Mouse (Mus musculus): Measurements from ENCODE around the gene Klk1b8.
"Not testable (repeated sequence)": the region's sequence is repeated elsewhere in the genome, so short reads cannot be mapped to it uniquely, and the experiment has no call there.

Gene Klk1b8

DNA sequence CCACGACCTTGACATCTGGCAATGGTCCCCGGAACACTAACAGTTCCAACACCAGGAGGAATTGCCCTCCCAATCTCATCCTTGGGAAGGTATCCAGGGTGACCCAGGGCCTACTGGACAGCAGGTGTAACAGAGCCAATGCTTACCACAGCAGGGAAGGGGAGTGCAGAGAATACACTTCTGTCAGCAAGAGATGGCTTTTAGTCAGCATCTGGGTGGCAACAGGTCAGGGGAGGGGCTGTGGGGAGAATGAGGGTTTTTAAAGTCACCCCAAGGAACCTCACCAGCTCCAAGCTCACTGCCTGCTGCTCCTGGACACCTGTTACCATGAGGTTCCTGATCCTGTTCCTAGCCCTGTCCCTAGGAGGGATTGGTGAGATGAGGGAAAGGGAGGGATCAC lies at the start of gene Klk1b8:
Klk1b8 (plus strand) TSS at position 301 of the 400 bp plus-strand sequence.
- no peak for DNase-seq (ENCODE audit: low read depth, low spot score)

- DNase-seq (ENCODE audit: low read depth, low spot score), result no peak
Measured at GRCm38 (mm10) chr7:43914821-43915220, 35.6 kb upstream of the Klk1b8 start.

DNA sequence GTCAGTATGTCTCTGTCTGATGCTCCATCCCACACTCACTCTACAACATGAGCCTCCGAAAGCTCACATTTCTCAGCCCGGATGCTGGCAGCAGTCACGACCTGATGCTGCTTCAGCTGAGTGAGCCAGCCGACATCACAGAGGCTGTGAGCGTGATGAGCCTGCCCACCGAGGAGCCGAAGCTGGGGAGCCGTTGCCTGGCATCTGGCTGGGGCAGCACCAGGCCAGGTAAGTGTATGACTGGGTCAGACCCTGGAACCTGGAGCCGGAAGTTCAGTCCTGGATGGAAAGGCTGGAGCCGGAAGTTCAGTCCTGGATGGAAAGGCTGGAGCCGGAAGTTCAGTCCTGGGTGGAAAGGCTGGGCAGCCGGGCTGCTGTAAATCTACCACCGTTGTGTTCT lies 32.0 kb upstream of the Klk1b8 start:
- no peak for DNase-seq (ENCODE audit: low read depth, low spot score)

DNA sequence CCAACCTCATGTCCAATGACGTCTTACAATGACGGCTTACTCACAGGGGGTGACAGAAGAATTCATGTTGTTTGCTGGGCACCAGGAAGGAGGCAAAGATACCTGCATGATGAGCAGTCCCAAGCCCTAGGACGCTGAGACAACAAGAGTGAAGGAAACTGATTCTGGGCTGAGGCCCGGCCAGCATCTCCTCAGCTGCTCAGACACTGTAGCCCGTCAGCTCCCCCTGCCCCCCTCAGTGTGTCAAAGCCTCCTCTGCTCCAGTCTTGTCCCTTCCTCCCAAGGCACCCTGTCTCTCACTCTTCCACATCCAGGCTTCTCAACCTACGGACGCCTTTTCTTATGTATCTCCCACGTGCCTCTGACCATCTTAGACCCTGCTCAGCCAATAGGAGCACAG lies 31.6 kb upstream of the Klk1b8 start:
- DNase-seq (ENCODE audit: low read depth, low spot score), result no peak

- peak; percentile 66 for DNase-seq (ENCODE audit: low read depth, low spot score)
Measured at GRCm38 (mm10) chr7:43919559-43920451, 30.7 kb upstream of the Klk1b8 start.

GRCm38 (mm10) chr7:43920582-43920981 lies 29.9 kb upstream of the Klk1b8 start:
- no peak for DNase-seq (ENCODE audit: low read depth, low spot score)

DNA sequence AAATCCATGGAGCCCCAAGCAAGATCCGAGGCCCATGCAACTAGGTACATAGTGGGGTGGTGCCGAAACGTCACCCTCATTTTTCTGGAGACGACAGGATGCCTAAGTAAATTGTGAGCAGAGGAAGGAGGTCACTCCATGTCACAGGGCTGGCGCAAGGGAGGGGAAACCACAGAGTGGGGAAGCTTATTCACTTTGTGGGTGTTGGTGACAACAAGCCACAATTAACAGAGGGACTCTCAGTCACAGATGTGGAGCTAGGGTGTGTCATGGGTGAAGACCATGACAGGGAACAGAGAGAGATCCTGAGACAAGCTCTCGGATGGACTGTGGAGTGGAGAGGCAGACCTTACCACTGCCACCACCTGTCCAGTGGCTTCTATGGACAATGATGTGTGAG lies 29.4 kb upstream of the Klk1b8 start:
- no peak for DNase-seq (ENCODE audit: low read depth, low spot score)

GRCm38 (mm10) chr7:43921941-43922340 lies 28.5 kb upstream of the Klk1b8 start:
- DNase-seq (ENCODE audit: low read depth, low spot score), result no peak

- no peak for DNase-seq (ENCODE audit: low read depth, low spot score)
Measured at GRCm38 (mm10) chr7:43925985-43926384, 24.5 kb upstream of the Klk1b8 start.

- no peak for DNase-seq (ENCODE audit: low read depth, low spot score)
Measured at GRCm38 (mm10) chr7:43928521-43928920, 21.9 kb upstream of the Klk1b8 start.

- no peak for DNase-seq (ENCODE audit: low read depth, low spot score)
Measured at GRCm38 (mm10) chr7:43932337-43932736, 18.1 kb upstream of the Klk1b8 start.

GRCm38 (mm10) chr7:43933440-43933839 lies 17.0 kb upstream of the Klk1b8 start, which contains the start of gene Klk15:
Gene Klk15, plus strand, starts transcription at chr7:43933740.
- DNase-seq (ENCODE audit: low read depth, low spot score), result no peak

DNA sequence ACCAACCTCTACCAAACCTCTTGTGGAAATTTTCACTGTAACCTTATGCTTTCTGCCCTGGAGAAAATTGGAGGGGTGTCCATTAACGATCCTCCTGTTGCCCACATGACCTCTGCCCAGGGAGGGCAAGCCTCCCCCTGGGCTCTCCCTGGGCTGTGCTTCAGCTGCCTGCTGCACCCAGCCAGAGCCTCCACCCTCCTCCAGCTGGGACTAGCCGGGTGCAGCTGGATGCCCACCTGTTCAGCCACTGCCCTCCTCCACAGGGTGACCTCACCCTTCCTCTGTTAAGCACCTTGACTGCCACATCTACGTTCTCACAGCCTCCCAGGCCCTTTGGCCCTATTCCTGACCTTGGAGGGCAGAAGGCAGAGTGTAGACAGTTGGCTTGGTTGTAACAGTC lies 15.7 kb upstream of the Klk1b8 start:
- DNase-seq (ENCODE audit: low read depth, low spot score), result no peak

GRCm38 (mm10) chr7:43936551-43936950 lies 13.9 kb upstream of the Klk1b8 start:
- no peak for DNase-seq (ENCODE audit: low read depth, low spot score)

- DNase-seq (ENCODE audit: low read depth, low spot score), result not testable (repeated sequence)
Measured at GRCm38 (mm10) chr7:43942293-43942692, 8.2 kb upstream of the Klk1b8 start.

DNA sequence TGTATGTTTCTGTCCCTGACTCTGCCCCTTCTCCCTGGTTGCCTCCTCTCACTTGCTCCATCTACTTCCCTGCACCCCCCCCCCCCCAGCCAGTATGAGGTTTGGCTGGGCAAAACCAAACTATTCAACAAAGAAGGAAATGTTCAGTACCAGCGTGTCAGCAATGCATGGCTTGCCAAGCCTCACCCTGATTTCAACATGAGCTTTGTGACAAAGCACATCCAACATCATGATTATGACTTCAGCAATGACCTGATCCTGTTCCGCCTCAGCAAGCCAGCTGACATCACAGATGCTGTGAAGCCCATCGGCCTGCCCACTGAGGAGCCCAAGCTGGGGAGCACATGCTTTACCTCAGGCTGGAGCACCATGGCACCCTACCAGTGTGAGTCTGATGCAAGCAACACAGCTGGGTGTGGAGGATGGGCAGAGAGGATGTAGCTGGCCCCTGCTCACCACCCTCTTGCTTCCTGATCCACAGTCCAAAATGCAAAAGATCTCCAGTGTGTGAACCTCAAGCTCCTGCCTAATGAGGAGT lies 5.7 kb upstream of the Klk1b8 start:
- DNase-seq (ENCODE audit: low read depth, low spot score), result no peak

DNA sequence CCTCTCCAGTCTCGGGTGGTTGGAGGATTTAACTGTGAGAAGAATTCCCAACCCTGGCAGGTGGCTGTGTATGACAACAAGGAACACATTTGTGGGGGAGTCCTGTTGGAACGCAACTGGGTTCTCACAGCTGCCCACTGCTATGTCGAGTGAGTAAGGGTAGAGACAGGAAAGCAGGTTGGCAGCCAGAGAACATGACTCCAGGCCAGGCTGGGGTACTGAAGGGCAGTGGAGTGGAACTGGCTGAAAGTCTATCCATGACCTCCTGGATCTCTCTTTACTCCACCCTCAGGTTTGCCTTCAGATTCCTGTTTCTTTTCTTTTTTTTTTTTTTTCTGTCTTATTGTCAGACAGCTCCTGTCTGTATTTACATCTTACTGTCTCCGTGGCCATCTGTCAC lies 2.2 kb downstream of the Klk1b8 start:
- no peak for DNase-seq (ENCODE audit: low read depth, low spot score)

DNA sequence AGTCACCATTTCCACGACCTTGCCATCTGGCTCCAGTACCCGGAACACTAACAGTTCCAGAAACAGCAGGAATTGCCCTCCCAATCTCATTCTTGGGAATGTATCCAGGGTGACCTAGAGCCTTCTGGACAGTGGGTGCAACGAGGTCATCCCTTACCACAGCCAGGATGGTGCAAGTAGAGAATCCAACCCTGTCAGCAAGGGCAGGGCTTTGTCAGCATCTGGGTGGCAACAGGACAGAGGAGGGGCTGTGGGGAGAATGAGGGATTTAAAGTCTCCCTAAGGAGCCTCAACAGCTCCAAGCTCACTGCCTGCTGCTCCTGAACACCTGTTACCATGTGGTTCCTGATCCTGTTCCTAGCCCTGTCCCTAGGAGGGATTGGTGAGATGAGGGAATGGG lies 16.0 kb downstream of the Klk1b8 start, which contains the start of gene Klk1b1:
Klk1b1 (plus strand) TSS at position 301 of the 400 bp plus-strand sequence.
- no peak for DNase-seq (ENCODE audit: low read depth, low spot score)

GRCm38 (mm10) chr7:43967058-43967457 lies 16.6 kb downstream of the Klk1b8 start:
- DNase-seq (ENCODE audit: low read depth, low spot score), result no peak

GRCm38 (mm10) chr7:43967612-43968011 lies 17.1 kb downstream of the Klk1b8 start:
- no peak for DNase-seq (ENCODE audit: low read depth, low spot score)

DNA sequence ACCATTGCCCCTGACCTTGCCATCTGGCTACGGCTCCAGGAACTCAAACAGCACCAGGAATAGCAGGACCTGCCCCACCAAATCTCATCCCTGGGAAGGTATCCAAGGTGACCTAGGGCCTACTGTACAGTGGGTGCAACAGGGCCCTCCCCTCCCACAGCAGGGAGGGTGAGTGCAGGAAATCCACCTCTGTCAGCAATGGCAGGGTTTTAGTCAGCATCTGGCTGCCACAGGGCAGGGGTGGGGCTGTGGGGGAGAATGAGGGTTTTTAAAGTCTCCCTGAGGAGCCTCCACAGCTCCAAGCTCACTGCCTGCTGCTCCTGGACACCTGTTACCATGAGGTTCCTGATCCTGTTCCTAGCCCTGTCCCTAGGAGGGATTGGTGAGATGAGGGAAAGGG lies 25.3 kb downstream of the Klk1b8 start, which contains the start of gene Klk1b9:
Klk1b9 (plus strand) TSS at position 301 of the 400 bp plus-strand sequence.
- DNase-seq (ENCODE audit: low read depth, low spot score), result not testable (repeated sequence)

DNA sequence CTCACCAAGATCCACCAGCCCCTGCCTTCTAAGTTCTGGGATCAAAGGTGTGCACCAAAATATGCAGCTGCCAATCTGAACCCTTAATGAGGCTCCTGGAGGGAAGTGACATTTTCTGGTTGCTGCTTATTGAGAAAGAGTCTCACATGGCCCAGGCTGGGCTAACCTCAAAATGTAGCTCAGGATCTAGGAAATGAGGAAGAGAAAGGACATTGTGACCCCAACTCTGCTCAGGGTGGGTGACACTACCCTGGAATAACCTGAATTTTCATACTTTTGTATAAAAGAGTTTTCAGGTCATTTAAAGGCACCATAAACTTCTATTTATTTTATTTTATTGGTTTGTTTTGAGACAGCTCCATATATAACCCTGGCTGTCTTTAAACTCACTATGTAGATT lies 35.2 kb downstream of the Klk1b8 start:
- no peak for DNase-seq (ENCODE audit: low read depth, low spot score)

DNA sequence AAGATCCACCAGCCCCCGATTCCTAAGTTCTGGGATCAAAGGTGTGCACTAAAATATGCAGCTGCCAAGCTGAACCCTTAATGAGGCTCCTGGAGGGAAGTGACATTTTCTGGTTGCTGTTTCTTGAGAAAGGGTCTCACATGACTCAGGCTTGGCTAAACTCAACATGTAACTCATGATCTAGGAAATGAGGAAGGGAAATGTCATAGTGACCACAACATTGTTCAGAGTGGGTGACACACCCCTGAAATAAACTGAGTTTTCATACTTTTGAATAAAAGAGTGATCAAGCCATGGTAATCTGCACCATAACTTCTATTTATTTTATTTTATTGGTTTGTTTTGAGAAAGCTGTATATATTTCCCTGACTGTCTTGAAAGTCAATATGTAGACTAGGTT lies 44.4 kb downstream of the Klk1b8 start:
- DNase-seq (ENCODE audit: low read depth, low spot score), result not testable (repeated sequence)
